Mouse (Mus musculus): ENCODE data around the gene Dcaf5. TPM values are rescaled to one million over a fixed set of nuclear protein-coding genes. Genes with fewer than 3 reads are reported as not detected.

Dcaf5 gene
- polyA plus RNA-seq, 1 experiment = 27.2 TPM

Other genes starting within 250 kb of the Dcaf5 start
- gene Actn1, start 176.2 kb downstream of the Dcaf5 start, polyA plus RNA-seq (2012; rRNA removed) = 57.6 and 70.9 TPM in 2 replicates
- gene Exd2, start 26.5 kb upstream of the Dcaf5 start, polyA plus RNA-seq (2012; rRNA removed) = 8.5 and 10.6 TPM in 2 replicates
- 3.0 and 3.9 TPM in 2 replicates for gene Galnt16, start 81.7 kb upstream of the Dcaf5 start, polyA plus RNA-seq (2012; rRNA removed)
- 45.3 and 53.0 TPM in 2 replicates for gene Slc39a9, start 207.3 kb upstream of the Dcaf5 start, polyA plus RNA-seq (2012; rRNA removed)
- gene Erh, start 207.7 kb upstream of the Dcaf5 start, polyA plus RNA-seq (2012; rRNA removed) = 23.6 and 31.1 TPM in 2 replicates

Measured in gonadal fat pad, adult 2 months (tissue).